Mouse (Mus musculus) embryo, embryonic 9.5 days (tissue): ENCODE measurements at regions not wholly inside any gene's neighbourhood (a gene's known extent, or its start where the extent isn't known, plus 50 kb on each side); places are given as distances from the start of the nearest gene placed in this dataset.
A peak's percentile ranks its signal among the peaks of the same experiment; 100 is the strongest.
"Not testable (repeated sequence)": the region's sequence is repeated elsewhere in the genome, so short reads cannot be mapped to it uniquely, and the experiment has no call there.

Experiments used
- DNase-seq: peaks from one replicate; pipeline ENCODE4 v3.0.0-alpha.2; 2017; ENCODE audit errors: extremely low spot score

DNA sequence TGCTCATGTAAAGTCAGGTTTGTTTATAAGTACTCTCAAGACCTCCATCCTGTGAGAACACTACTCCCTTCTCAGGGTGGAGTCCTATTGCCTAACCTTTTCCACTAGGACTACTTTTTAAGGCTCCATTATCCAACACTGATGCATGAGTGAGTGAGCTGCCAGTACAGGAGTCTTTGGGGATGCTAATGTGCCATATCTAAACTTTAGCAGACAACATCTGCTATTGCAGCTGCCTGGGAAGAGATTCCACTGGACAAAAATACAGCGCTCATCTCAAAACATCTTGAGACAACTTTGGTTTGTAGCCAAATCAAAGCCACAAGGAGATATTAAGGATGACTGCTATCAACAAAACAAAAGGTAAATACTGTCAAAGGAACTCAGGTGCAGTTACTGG, 52.3 kb upstream of the Gm10985 start:
- DNase-seq, result no peak

DNA sequence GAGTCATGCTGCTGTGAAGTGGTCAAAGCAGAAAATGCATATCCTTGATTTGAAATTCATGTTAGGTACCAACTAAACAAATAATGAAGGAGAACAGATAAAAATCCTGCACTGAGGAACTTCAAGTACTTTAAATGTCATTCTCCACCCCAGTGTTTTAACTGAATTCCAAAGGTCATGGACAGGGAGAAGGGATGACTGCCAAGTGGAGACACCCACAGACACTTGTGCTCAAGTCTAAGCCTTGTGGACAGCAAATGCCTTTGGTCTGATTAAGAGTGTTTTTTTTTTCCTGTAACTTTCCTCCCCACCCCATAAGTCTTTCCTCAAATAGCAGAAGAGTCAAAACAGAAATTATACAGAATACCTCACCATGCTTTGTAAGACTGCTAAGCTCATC, 55.2 kb upstream of the Gm10985 start:
- no peak for DNase-seq

DNA sequence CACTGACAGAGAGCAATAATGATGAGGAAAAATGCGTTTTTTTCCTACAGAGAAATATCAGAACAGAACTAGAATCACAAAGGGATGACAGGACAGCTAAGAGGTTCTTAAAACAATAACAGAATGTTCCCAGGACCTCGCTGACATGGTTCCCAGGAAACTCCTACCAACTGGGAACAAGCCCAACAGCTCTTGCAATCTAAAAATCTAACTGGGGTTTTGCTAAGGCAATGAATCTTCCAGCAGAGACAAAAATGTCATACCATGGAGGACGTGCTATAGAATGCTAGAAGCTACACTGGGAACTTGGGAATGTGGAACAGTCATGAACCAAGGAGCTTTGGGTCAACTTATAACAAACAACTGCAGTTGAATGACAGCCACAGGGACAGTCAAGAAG, 59.7 kb upstream of the Gm10985 start:
- no peak for DNase-seq

DNA sequence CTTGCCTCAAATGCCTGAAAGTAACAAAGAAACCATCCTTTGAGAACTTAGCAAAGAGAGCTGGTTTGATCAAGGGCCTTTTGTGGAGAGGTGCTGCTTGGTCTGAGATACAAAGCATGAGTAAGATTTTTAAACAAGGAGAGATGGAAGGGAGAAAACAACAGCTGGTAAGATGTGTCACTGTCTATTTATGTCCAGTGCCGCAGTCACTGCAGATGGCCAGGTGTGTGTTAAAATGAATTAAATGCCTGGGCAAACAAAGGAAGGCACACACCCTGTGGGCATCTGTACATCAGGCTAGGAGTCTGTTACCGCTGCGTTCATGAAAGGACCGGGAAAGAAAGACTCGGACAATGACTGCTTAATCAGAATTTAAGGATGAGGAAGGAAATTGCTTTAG, 68.2 kb upstream of the Gm10985 start:
- DNase-seq, result no peak

DNA sequence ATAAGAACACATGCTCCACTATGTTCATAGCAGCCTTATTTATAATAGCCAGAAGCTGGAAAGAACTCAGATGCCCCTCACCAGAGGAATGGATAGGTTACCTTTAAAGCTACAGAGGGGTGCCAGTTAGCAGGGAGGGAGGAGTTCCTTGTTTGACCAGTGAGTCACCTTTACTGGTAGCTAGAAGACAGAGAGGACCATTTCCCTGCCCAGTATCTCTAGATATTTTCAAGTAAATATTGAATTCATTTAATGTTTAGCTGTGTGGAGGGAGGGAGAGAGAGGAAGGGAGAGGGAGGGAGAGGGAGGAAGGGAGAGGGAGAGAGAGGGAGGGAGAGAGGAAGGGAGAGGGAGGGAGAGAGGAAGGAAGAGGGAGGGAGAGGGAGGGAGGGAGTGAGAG, 77.3 kb upstream of the Gm10985 start:
- DNase-seq, result no peak

DNA sequence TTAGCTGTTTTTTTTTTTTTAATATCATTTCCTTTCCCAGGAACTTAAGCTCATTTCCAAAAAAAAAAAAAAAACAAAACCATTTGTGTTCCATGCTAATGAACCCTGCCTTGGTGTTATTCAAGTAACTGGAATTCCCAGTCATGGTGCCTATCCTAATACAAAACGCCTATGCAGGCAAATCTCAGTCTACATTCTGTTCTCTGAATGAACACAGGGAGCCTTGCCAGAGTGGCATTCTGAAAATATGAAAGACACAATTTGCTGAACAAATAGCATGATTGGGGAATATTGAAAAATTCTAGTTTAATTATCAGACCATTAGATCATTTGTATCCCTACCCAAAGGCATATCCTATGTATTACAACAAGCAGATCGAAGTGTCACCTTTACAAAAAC, 80.9 kb upstream of the Gm10985 start:
- DNase-seq, result no peak

DNA sequence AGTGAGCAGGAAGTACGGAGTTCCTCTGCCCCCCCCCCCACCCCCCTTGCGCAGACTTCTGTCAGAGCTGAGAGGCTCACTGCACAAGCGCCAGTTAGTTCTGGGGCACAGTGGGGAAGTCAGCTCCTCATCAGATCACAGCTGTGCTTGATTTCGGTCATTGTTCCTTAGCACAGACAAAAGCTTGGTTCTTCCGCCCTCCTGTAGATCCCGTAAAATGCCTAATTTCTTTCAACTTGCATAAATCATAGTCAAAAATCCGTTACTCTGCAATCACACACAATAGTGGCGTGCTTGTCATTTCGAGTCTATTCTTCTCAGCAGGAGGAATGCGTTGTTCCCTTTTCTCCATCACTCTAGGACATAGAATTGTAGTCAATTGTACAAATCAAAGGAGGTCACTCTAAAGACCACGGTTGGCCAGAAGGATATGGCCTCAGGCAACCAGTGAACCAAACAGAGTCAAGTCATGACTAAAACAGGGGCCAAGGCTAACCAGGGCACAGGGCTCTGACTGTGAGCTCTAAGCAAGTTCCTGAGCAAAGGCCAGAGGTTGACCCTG, 83.3 kb upstream of the Gm10985 start:
- DNase-seq, result peak; percentile 33

DNA sequence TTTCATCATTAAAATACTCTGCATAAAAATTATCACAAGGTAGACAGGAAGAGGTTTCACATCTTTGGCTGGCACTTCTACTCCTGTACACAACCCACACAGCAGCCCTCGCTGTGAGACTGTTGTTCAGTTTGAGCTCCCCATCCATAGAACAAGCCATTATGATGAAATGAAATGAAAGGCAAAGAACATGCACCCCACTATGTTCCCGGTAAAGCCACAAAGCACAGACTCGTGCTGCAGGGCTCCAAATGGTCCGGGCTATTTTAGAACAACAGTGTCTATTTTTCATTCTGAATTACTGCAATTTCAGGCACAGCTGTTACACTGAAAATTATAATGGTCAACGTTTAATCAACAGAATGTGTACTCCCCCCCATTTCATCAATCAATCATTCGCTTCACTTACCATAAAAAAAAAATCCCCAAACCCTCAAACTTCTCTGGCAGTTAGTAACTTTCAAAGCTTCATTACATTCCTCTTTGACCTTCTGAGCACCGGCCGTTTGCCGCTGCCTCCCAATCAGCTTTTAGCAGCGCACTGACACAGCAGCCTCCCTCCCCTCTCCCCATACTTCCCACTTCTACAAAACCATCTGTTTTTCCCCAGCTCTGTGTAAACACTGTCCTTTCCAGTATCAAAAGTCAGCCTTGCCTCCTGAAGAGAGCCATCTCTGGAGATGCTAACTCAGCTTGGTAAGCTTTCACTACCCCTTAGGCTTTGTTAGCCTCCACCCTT, 88.6 kb upstream of the Gm10985 start:
- no peak for DNase-seq

DNA sequence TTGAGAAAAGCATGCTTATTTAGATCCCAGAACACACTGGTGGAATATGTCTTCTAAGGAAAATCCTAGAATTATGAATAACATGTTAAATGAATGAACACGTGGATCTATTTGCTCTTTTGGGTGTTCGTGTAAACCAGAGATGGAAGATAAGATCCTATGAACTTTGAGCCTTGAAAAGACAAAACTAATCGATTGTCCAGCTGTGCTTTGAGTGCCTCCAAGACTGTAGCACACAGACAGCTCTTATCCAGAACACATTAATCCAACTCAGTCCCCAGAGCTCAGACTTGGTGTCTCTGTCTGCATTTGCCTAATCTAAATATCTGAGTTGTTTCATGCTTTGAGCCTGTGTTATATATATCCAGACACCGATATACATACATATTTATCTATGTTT, 80.0 kb upstream of the Frem2 start:
- no peak for DNase-seq

DNA sequence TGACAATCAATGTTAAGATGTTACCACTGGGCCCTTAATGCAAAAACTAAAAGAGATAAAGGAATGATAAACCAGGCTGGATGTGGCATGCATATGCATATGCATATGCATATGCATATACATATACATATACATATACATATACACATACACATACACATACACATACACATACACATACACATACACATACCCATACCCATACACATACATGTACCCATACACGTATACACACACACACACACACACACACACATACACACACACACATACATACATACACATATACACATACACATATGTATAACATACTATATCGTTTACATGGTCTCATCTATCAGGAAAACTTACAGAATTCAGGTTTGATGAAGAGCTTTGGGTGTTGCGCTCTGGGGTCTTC, 78.5 kb upstream of the Frem2 start:
- DNase-seq, result not testable (repeated sequence)

DNA sequence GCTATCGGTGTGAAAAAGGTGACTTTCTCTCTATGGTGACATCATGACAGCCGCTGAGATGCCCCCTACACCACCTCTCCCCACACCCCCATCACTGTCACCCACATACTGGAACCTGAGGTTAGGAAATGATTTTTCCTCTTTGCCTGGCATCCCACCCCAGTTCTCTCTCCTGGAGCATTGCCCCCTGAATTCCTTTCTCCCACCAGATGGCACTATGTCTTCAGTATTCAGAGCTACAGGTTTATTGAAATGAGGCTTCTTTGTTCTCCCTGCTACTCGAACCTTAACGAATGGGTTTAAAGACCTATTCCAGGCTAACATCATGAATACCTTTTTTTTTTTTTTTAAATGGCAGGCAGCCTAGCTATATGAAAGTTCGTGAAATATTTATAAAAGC, 78.0 kb upstream of the Frem2 start:
- DNase-seq, result peak; percentile 43

DNA sequence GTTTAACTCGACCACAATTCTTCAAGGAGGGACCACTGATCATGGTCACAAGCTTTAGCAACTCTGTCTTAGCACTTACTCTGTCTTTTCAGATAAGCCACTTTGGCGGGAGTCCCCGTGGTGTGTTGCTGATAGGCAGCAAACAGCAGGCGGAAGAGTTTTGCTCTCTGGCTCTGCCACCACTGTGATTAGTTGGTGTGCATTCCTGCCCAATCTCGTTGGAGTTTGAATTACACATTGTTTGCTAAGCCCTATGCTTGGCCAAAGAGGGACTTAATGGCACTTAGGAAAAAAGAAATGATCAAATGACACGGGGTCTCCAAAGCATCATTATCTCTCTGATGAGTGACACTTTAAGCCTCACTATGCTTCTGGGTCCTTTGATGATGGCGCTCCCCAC, 73.3 kb upstream of the Frem2 start:
- DNase-seq, result peak; percentile 6

DNA sequence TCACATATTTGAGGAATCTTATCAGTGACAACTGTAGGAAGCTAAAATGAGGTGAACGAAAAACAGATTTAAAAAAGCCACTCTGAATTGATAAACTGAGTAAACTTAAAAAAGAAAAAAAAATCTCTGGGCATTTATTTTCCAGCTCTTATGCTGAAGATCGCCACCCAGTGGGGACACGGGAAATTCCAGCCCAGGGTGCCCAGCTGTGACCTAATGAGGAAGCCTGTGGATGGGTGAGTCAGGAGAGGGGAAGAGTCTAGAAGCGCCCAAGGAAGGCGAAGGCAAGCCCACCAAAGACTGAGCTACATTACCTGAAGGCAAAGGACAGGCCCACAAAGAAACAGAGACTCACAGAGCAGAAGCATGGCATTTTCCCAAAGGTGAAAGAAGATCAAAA, 72.7 kb upstream of the Frem2 start:
- peak; percentile 61 for DNase-seq

DNA sequence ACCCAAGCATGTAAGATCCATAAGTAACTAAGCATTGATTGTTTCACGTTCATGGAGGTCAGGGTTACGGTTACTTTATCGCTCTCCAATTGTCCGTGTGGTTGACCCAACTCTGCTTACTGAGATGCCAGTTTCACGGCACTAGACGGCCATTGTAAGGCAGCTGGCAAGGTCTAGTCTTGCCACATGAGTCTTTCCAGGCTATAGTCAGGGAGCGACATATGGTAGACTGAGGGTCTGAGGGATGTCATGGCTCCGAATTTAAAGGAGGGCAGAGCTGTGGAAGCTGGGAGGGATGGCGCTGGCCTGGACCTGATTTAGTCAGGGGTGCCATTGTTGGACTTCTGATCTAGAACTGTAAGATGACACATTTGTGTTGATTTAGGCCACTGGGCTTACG, 72.0 kb upstream of the Frem2 start:
- no peak for DNase-seq

DNA sequence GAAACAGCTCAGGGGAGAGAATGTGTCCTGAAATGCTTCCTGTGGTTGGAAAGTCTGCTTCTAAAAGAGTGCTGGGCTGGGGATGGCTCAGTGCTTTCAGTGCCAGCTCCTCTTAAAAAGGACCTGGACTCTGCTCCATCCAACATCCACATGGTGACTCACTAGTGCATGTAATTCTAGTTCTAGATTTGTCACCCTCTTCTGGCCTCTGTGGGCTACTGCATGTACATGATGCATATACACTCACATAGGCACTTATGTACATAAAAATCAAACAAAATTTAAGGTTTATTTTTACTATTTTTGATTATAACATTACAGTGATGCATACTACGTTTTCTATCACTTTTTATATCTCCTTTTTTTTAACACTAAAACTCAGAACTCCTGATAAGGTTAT, 70.6 kb upstream of the Frem2 start:
- no peak for DNase-seq

DNA sequence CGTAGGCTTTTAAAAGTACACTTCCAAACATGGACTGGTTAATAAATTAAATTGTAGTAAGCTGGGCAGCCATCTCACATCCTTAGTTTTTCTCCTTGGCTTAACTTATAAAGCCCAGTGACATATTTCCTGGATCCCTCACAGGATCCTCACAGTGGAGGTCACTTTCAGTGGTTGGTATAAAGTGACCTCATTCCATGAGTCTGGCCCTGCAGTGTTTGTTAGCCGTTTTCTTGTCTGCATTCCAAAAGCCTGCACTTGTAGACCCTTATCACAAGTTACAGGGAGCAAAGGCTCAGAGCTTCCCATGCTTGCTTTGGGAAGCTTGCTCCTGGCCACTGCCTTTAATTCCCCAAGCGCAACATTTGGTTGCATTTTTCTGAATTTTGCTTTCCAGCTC, 49.9 kb upstream of the Frem2 start:
- DNase-seq, result no peak
